Comparison of ENCODE assay signal across 9 mouse cellular contexts in genomic region chr16:97610246-97610645, GRCm38 (mm10). TPM values are rescaled to one million over a fixed set of nuclear protein-coding genes. Genes with fewer than 3 reads are reported as not detected.
DNase-seq lines count a peak whose midpoint lies in the region; ATAC-seq and TF ChIP-seq lines count a peak whose summit lies in the region.
"Had no signal": no experiment of that assay in that cellular context is flagged by ENCODE, and none has a peak within 500 bp of the region (broad histone marks: within the 10 kb centered on the region; RNA-seq: fewer than 3 reads in every experiment).

No protein-coding gene starts in this region.

- H3K36me3 ChIP-seq in heart, postnatal 0 days (replicated peaks; ENCODE audit: control insufficient read depth, insufficient read depth, low read length) = no peaks in the 10 kb centered on the region
- H3K36me3 ChIP-seq in intestine, embryonic 14.5 days (ENCODE audit: control insufficient read depth, insufficient read depth, low read length) = no peaks in the 10 kb centered on the region
- no peaks in the 10 kb centered on the region for H3K36me3 ChIP-seq in liver, embryonic 14.5 days (replicated peaks; ENCODE audit: control insufficient read depth, insufficient read depth, low read depth)
- H3K36me3 ChIP-seq: G1E had no signal

- no peak for ATAC-seq in heart, postnatal 0 days (ENCODE audit: insufficient read depth, low read depth)
- ATAC-seq in intestine, embryonic 14.5 days (replicated peaks; ENCODE audit: low FRiP score, low TSS enrichment, low read depth) = no peak
- ATAC-seq in liver, embryonic 14.5 days (ENCODE audit: insufficient read depth) = no peak

- H3K27me3 ChIP-seq in heart, postnatal 0 days (ENCODE audit: control insufficient read depth, insufficient read depth, low read length) = peaks cover 42% of the 10 kb centered on the region
- peaks cover 34% of the 10 kb centered on the region for H3K27me3 ChIP-seq in intestine, embryonic 14.5 days (replicated peaks; ENCODE audit: control insufficient read depth, insufficient read depth, low read length)
- H3K27me3 ChIP-seq in liver, embryonic 14.5 days (ENCODE audit: control insufficient read depth, insufficient read depth, low read length) = peaks cover 20% of the 10 kb centered on the region

- H3K4me3 ChIP-seq in heart, postnatal 0 days (ENCODE audit: low read depth, low read length) = peak overlapping the region; percentile 42
- H3K4me3 ChIP-seq in intestine, embryonic 14.5 days (ENCODE audit: low read depth, low read length) = peak overlapping the region; percentile 41
- peak overlapping the region; percentile 0 to 38; a peak in 2 of 4 replicates for H3K4me3 ChIP-seq in liver, embryonic 14.5 days (ENCODE audit: insufficient read depth in 1 of 2, low read depth in 2 of 2, low read length in 2 of 2)
- H3K4me3 ChIP-seq in olfactory bulb, adult 2 months (ENCODE audit: insufficient read depth, low read depth, low read length) = 0 out of 2 replicates have a peak overlapping the region, but pooled peaks have one; percentile 12

- TF ChIP-seq EP300 in heart, postnatal 0 days (IDR thresholded peaks at IDR 0.05; ENCODE audit: low read depth) = no peak
- no peak for TF ChIP-seq EP300 in liver, embryonic 14.5 days (IDR thresholded peaks at IDR 0.05; ENCODE audit: low read depth)

- no peaks in the 10 kb centered on the region for H3K9me3 ChIP-seq in heart, postnatal 0 days (replicated peaks; ENCODE audit: control insufficient read depth, low read length)
- H3K9me3 ChIP-seq in intestine, embryonic 14.5 days (ENCODE audit: control insufficient read depth, low read length) = no peaks in the 10 kb centered on the region
- H3K9me3 ChIP-seq in liver, embryonic 14.5 days (ENCODE audit: control insufficient read depth, low read length) = no peaks in the 10 kb centered on the region
- H3K9me3 ChIP-seq: G1E had no signal

- H3K27ac ChIP-seq in heart, postnatal 0 days (ENCODE audit: low read depth) = no peak overlapping the region
- H3K27ac ChIP-seq in intestine, embryonic 14.5 days (ENCODE audit: low read depth) = no peak overlapping the region; the same call in 1 of the 2 replicates
- no peak overlapping the region for H3K27ac ChIP-seq in liver, embryonic 14.5 days
- H3K27ac ChIP-seq in olfactory bulb, adult 2 months (ENCODE audit: insufficient read depth, low read depth, low read length) = no peak overlapping the region

- no peak for TF ChIP-seq POLR2A in olfactory bulb, adult 2 months (IDR thresholded peaks at IDR 0.05; ENCODE audit: insufficient read depth, low read depth, low read length)

- 3% methylated on average over 20 of the region's 20 CpGs for WGBS in heart, postnatal 0 days
- WGBS in intestine, embryonic 14.5 days = 6% methylated on average over 20 of the region's 20 CpGs
- 6% methylated on average over 20 of the region's 20 CpGs for WGBS in liver, embryonic 14.5 days (ENCODE audit: insufficient replicate concordance)
- WGBS in olfactory bulb, adult 2 months = 5% methylated on average over 20 of the region's 20 CpGs

- H3K4me2 ChIP-seq in heart, postnatal 0 days (ENCODE audit: low read depth, low read length) = peak overlapping the region; percentile 75
- H3K4me2 ChIP-seq in intestine, embryonic 14.5 days (ENCODE audit: low read length) = peak overlapping the region; percentile 53
- H3K4me2 ChIP-seq in liver, embryonic 14.5 days (ENCODE audit: low read depth) = peak overlapping the region; percentile 53

- intact Hi-C loops in heart, postnatal 14 days (cut with DNase I) = no loop called here

- no peak for DNase-seq in heart, postnatal 0 days (ENCODE audit: low spot score)
- DNase-seq in heart, postnatal 14 days = no peak
- peak; percentile 72 for DNase-seq in intestine, embryonic 14.5 days (ENCODE audit: low spot score)
- DNase-seq in liver, embryonic 14.5 days (ENCODE audit: low read depth in 3 of 3, low spot score in 3 of 3) = no peak
- DNase-seq in layer of hippocampus, postnatal 36 days = no peak
- DNase-seq in gastrocnemius, postnatal 10 days = no peak
- DNase-seq in cerebellum, adult 11-12 months = no peak

- no peak overlapping the region for H3K9ac ChIP-seq in heart, postnatal 0 days (replicated peaks; ENCODE audit: low read depth, low read length)
- peak overlapping the region; percentile 39 for H3K9ac ChIP-seq in intestine, embryonic 14.5 days (ENCODE audit: low read length)
- no peak overlapping the region for H3K9ac ChIP-seq in liver, embryonic 14.5 days (replicated peaks)

- no peak for TF ChIP-seq CTCF in heart, postnatal 0 days (IDR thresholded peaks at IDR 0.05; ENCODE audit: low read depth)
- no peak for TF ChIP-seq CTCF in liver, embryonic 14.5 days (IDR thresholded peaks at IDR 0.05; ENCODE audit: low read depth)
- TF ChIP-seq CTCF in olfactory bulb, adult 2 months (IDR thresholded peaks at IDR 0.05; ENCODE audit: insufficient read depth, low read depth, low read length) = no peak

- peaks cover 7% of the 10 kb centered on the region; the same call in 1 of the 2 replicates for H3K4me1 ChIP-seq in heart, postnatal 0 days (ENCODE audit: control insufficient read depth, insufficient read depth)
- 0 out of 2 replicates have a peak, but pooled peaks cover 5% of the 10 kb centered on the region for H3K4me1 ChIP-seq in intestine, embryonic 14.5 days (replicated peaks; ENCODE audit: control insufficient read depth, insufficient read depth, low read length)
- H3K4me1 ChIP-seq in liver, embryonic 14.5 days (replicated peaks; ENCODE audit: control insufficient read depth in 2 of 2, insufficient read depth in 2 of 2, low read length in 1 of 2) = peaks cover 0 to 7% of the 10 kb centered on the region in 2 experiments; a peak in 1 of 4 replicates
- H3K4me1 ChIP-seq in olfactory bulb, adult 2 months (ENCODE audit: control insufficient read depth, insufficient read depth, low read length) = peaks cover 14% of the 10 kb centered on the region

RNA-seq across cellular contexts. Expression of gene Tmprss2, which starts 0.7 kb away (rescaled TPM):
- 0.19 and 7.1 TPM in 2 replicates for total RNA-seq in heart, postnatal 0 days (2014; rRNA removed; ENCODE audit: low replicate concordance)
- 0.11 and 0.21 TPM in 2 replicates for polyA plus RNA-seq in heart, postnatal 0 days (2015; fragmentation: Nextera tagmentation; extraction: Ambion mirVana)
- total RNA-seq in heart, postnatal 14 days (2021) = under 1 TPM in 1 of 2 experiments, not detected in 1; 0.36 TPM
- 25.5 and 25.9 TPM in 2 replicates for polyA plus RNA-seq in intestine, embryonic 14.5 days (2014; fragmentation: Nextera tagmentation; extraction: Ambion mirVana)
- 2.4 and 2.9 TPM in 2 replicates for polyA plus RNA-seq in liver, embryonic 14.5 days (2012; rRNA removed)
- 3.4 and 3.9 TPM in 2 replicates for polyA plus RNA-seq in liver, embryonic 14.5 days (2014; fragmentation: Nextera tagmentation; extraction: Ambion mirVana)
- polyA plus RNA-seq in olfactory bulb, adult 2 months (2012; ENCODE audit: insufficient read depth, insufficient read length, low replicate concordance, missing spikeins) = not detected in 2 replicates
- not detected for total RNA-seq in layer of hippocampus, postnatal 36 days (2021)
- not detected for total RNA-seq in gastrocnemius, postnatal 10 days (2021)
- polyA plus RNA-seq: G1E had no signal
